Mouse (Mus musculus) cerebellum, adult 18-20 months (tissue): Measurements from ENCODE around the gene Fhdc1.

Experiments used
- DNase-seq, 2 experiments: peaks; one replicate each; pipeline ENCODE4 v3.0.0; 2021

Fhdc1 gene

DNA sequence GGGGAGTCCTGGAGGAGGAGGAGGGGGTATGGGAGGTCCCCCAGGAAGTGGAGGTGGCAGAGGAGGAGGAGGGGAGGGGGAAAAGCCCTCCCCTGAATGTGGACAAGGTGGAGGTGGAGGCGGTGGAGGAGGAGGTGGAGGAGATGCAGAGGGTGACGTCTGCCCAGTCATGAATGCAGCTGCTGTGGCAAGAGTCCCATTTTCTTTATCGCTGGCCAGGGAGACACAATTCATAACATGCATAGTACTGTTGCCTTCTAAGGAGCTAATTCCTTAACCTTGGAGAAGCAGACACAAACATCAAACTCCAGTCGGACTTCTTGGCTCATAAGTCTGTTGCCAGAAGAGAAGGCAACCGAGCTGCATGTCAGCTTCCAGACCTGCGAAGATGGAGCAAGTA lies 5.8 kb downstream of the Fhdc1 start:
- no peak for DNase-seq

DNA sequence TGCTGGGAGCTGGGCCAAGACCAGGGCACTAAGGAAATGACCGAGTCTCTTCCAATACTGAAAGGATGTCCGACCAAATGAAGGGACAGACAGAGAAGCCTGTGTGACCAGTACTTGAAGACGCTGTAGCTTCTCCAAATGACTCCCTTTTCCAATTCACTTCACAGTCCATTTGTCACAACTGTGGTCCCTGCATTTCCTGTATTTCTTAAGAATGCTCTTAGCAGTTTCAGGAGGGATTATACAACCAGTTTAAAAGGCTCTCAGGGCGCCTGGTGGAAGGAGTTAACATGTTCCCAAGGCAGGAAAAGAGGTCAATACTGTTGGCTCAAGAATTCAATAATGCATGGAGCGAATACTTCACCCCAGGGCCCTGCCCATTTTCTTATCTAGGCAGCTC lies 7.3 kb downstream of the Fhdc1 start:
- DNase-seq: no peak

DNA sequence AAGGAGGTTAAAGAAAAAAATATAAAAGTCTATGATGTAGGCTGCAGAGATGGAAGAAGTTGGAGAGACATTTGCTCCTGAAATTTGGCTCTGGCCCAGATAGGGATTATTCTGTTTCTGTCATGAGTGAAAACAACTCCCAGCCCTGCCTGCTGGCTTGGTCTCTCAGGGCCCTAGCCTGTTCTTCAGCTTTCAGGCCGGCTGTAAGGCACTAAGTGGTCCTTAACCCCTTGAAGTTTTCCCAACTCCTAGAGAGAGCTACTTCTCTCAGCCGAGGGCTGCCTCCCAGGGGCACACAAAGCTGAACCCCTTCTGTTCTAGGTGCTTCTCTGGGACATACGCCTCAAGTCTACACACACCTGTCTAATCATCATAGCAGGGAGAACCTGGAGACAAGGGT lies 7.7 kb downstream of the Fhdc1 start:
- DNase-seq: no peak

DNA sequence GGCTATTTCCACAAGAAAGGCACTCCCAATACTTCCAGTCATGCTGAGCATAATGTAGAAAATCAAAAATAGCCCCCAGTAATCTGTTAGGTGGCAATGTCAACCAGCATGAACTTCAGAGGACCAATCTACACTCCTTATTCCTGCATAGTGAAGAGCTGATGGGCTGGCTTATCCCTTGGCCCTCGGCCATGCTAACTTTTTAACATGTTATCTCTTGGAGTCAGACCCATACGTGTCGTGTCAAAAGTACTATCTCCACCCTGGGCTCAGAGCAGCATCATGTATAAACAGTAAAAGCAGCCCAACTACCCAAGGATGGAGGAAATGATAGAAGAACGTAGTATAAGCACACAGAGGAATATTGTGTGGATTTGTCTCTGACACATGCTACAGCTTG lies 9.1 kb downstream of the Fhdc1 start:
- DNase-seq: no peak

DNA sequence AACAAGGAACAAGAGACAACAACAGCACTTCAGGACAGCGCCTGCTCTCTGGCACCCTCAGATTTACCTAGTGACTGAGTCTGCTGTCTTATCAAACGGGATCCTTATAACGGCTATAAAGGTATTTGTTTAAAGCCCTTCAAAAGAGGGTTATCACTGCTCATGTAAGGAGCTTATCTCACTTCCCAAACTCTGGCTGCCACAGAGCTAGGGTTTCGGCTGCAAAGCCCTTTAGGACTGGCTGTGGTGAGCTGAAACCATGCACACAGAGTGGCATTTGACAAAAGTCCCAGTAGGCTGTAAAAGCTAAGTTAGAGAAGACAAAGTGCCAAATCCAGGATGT lies 12.1 kb downstream of the Fhdc1 start:
- DNase-seq: no peak

DNA sequence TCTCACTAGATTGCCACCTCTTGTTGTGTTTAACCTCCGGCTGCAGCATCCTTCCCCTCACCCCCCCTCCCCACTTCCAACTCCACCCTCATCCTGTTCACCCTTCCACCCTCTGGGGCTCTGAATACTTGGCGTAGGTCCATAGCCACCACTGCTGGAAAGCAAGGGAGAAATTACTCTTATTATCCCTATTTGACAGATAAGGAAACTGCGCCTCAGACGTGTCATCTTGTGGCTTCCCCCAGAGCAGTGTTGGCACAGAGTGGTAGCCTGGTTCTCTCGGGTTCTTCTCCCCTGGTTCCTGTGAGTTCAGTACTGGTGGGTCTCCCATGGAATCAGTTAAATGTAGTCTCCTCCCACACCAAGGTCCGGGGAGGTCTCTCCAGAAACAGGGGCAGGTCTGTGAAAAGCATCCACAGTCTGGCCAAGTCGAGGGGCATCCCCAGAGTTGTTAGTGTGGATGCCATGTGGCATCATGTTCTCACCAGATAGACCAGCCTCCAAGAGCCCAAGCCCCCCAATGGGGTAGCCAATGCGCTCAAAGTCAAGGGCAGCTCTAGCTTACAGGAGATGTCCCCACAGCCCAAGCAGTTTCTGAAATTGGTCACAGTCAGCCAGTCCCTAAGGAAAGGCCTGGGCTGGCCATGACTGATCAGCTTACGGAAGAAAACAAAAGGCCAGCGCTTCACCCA lies 12.7 kb downstream of the Fhdc1 start:
- DNase-seq: no peak

DNA sequence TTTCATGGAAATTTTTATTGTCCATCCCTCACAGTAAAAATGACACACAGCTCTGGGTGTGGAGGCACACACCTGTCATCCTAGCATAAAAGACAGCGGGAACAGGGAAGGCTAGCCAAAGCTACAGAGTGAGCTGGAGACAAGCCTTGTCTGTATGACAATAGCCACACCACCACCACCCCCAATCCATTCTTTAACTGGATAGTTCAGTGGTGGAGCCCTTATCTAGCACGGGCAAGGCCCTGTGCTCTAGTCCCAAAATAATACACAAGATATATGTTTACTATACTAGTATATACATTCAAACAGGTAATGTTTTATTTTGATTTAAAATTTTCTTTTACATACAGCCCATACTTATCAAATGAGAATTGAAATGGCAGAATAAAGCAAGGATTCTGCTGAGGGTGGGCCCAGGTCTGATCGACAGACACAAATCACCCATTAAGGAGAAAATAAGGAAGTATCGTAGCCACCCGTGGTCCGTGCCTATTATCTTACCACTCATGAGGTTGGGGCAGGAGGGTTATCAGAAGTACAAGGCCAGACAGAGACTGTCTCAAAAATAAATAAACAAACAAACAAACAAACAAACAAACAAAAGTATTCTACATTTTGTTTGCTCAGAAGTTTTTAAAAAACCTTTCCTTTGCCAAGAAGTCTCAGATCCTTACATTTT lies 14.3 kb downstream of the Fhdc1 start:
- no peak for DNase-seq

DNA sequence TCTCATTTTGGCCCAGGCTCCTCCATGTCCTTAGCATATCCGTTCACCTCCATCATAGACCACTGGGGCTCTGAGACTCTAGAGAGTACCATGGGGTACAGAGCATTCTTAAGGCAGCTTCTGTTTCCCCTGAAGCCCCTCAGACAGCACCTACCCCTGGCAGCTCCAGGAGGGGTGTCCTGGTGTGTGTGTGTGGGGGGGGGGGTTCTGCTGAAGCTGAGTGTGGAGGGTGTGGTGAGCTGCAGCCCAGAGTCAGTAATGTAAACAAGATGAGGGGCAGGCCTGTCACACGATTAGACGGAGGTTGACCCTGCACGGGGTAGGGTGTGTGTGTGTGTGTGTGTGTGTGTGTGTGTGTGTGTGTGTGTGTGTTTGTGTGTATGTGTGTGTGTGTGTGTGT lies 18.5 kb downstream of the Fhdc1 start:
- no peak for DNase-seq

DNA sequence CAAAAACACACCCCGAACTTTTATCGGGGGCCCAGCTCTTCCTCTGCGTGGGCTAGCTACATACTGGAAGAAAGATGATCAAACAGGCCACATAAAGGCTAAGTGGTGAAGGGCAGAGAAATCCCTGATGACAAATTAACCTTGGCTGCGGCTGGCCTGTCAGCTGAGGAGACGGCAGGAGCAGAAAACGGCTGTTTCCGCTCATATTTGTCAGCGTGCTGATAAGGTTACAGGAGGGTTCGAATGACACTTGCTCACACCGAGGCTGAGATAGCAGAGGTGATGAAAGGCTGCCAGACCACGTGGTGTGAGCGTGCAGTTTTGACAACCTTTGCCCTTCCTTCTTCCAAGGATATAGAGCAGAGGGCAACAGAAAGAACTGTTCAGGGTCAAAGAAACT lies 19.3 kb downstream of the Fhdc1 start:
- no peak for DNase-seq

DNA sequence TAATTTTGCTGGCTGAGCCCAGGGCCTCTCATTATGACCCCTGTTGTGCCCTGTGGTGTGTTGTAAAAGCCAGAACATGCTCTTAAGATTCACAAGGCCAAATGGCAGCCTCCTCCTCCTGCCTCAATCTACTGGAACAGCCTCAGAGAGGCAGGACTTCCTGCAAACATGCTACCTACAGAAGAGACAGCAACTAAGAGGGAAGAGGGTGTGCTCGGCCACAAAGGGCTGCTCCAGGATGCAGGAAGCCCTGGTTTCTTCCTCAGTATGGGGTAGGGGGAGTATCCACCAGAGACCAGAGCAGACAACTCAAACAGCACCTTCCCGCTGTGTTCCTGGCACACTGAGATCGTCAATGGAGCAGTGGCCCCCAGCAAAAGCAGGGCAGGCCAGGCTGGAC lies 19.7 kb downstream of the Fhdc1 start:
- DNase-seq: no peak

DNA sequence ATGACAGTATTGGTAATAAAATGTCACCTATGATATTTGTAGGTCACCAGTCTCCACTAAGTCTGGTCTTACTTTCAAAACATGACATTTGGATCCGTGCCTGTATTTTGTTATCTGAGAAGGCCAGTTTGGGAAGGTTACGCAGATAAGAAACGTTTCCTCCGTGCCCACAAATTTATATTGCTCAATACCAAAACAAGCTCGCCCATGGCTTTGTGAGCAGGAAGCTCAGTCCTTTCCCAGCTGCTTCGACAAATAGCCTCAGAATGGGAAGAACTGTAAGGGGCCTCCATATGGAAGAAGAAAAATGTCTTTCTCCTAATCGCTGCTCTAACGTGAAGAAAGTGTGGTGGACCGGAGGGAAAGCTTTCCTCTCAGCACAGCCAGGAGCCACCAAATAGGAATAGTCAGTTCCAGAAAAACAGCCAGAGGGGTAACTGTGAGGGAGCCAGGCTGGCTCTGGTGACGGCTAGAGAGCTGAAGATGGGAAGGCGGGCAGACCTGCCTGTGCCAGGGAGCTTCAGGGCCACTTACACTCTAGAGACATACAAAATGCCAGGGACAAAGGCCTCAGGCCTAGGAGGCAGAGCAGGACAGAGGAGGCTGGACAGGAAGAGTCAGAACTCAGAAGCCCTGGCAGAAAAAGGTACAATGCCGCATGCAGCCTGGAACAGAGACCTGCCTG lies 24.4 kb downstream of the Fhdc1 start:
- DNase-seq: no peak

DNA sequence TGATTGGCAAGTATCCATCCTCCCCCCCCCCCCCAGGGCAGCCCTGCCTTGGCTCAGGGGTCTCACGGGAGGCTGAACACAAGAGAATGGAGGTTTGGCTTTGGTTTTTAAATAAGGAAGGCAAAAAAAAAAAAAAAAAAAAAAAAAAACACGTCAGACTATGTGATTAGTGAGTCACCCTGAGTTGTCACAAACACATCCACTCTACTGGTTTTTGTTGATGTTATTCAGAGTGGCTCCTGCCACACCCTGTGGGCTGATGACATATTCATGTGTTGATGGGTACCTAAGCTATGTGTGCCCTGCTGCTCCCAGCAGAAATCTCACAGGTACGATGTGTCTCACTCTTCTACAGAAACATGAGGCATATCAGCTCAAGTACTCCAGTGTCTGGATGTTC lies 29.6 kb downstream of the Fhdc1 start:
- no peak for DNase-seq

DNA sequence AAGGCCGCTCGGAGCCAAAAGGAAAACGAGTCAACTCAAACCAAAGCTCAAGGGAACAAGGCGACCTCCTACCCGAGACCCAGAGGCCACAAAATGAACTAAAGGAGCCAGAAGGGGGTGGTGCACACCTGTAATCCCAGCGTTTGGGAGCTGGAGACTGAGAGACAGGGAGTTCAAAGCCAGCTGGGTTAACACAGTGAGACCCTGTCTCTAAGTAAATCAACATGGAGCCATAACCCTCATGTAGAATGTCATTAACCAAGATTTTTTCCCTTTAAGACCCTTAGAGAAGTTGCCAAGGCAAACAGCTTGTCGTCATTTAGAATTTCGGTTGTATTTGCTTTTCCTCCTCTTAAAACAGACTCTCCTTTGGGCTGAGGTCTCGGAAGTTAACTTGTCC lies 31.2 kb downstream of the Fhdc1 start:
- no peak for DNase-seq

DNA sequence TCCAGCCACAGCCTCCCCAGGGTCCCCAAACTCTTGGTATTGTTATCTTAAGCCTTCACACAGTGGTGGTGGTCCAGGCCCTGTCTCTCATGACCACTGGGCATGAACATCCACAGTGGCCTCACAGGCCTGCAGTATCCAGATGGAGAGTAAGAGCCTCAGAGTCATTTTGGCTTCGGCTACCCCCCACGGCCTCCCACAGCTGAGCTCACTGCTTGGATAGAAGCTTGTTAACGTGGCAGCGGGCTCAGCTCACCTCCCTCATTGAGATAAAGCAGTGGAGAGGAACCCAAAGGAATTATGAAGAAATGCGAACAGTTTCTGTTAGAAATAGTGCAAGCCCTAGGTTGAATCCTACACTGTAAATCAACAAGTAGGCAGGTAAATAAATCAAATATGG lies 32.4 kb downstream of the Fhdc1 start:
- no peak for DNase-seq

DNA sequence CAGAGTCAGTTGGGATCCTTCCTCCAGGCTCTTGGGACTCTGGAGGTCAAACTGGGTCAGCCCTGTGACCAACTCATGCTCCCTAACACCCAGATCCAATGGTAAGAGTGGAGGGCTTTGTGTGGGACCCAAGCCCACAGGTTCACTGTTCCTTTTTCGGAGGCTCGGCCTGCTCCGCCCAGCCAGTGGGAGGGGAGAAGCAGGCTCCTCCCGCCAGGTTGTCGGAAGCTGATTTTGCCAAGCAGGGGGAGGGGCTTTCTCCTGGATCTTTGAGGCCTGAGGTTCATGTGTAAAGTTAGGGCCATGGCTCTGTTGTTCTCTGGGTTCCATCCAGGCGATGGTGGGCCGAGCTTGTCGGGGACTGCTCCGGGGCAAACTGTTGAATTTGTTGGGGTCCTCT lies 34.4 kb downstream of the Fhdc1 start:
- DNase-seq: no peak

DNA sequence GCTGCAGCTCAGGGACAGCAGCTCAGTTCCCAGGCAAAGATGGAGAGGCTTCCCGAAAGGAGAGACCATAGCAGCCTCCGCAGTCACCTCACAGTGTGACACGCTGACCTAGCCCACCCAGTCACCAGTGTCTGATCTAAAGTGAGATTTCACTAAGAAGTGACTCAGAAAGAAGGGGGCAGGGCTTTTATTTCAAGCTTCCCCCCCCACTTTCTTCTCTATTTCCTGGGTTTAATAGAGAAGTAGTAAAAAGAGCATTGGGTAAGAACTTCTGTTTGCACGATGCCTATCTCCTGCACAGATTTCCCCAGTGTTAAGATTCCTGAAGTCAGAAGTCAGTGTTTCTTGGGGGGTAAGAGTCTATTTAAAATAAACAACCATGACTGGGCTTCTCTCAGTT lies 37.3 kb downstream of the Fhdc1 start:
- DNase-seq: no peak

DNA sequence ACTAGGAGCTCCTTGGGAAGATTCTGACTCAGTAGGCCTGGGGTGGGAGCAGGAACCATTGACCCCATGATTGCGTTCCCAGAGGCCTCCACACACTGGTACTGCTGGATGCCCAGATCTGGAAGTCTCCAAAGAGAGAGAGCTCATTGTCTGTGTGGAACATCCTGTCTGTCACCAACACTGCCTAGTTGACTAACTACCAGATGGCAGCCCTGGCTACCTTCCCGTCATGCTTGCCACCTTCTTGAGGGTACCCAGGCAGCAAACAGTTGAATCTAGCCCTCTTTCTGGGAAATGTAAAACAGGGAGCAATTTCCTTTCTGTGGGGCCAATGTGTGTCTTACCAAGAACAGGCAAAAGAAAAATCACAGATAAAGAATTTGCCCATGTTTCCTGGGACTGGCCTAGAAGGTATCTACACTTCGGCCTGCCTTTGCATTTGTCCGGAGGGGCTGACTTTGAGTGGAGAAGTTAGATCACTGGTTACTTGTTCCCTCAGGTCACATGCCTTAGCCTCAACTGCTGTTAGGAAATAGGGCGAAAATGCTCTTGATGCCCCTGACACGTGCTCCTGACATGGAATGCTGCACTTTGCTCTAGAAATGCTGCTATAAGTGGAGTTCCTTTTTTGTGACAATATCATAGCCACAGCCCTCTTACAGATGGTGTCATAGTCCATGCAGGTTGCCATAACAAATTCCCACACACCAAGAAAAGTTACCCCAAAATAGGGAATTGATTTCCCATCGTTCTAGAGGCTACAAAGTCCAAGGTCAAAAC lies 40.6 kb downstream of the Fhdc1 start:
- DNase-seq: no peak

DNA sequence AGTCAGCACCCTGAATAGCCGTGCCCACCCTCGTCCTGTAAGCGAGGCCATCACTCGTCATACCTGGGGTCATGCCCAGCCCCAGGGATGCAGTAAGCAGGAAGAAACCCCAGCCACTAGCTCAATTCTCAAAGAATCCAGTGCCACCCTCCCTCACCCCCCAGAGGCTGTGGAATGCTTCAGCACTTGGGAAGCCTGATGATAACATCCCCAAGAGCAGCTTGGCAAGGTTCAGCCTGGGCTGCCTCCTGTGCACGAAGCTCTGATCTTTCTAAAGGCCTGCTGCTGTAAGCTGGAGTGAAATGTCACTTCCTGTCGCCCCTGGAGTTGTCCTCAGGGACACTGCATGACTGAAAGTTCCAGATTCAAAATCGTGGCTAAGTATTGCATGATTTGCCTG lies 41.4 kb downstream of the Fhdc1 start:
- no peak for DNase-seq

DNA sequence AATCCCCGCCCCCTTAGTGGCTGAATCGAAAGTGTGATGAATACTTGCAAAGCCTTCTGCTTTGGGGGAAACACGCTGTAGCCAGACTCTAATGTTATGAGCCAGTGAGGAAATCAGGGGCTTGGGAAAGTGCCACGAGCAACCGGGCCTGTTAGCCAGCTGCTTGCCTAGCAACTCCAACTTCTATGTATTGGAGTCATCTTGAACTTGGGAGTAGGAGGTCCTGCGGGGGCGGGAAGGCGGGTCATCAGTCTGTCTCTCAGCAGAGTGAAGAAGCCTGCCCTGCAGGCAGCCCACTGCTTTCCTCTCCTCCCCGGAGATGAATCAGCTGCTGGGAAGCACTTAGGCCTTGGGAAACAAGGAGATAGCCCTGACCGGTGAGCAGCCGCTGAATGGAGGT lies 42.1 kb downstream of the Fhdc1 start:
- no peak for DNase-seq

DNA sequence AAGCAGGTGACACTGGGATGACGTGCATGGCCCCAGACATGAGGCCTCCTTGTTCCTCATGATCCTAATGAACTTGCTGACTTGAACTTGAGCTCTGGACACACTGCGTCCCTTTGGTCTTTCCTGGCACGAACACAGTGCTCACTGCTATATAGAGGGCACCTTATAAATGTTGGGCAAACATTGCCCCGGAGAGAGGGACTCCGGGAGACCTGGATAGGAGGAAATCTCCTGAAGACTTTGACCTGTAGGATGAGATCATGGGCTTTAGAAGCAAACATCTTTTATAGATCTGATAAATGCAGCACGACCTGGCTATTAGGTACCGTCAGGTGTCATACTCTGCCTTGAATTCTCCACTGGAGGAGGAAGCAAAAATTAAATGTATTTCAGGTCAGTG lies 43.3 kb downstream of the Fhdc1 start:
- no peak for DNase-seq

DNA sequence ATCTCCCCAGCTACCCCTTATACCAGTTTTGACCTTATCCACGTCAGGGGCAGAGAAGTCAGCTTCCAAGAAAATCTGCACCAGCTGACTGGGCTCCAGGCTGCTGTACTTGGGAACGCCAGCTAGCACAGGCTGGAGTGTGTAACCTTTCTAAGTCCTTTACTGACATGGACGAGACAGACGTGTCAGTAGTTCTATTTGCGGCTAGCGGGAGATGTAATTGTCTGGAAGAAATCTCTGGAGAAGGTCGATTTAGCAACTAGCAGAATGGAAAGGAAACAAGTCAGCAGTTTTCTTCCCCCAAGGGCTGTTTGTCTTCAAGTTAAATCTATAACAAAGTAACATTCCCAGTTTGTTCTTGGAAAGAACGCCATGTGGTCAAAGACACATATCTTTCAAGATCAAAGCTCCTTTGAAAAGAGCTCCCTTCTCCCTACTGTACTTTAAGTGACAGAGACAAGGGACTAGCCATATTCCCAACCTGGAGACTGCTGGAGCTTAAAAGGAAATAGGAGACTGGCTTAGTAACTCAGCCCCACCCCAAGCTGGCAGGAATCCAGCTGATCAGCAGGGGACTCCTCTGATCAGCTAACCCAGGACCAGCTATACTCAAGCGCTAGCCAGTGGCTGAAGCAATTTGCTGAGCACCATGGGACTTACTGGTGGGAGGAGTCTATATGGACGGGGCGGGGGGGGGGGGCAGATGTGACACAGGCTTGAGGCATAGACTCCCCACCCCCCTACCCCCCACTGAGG lies 44.8 kb downstream of the Fhdc1 start:
- no peak for DNase-seq

DNA sequence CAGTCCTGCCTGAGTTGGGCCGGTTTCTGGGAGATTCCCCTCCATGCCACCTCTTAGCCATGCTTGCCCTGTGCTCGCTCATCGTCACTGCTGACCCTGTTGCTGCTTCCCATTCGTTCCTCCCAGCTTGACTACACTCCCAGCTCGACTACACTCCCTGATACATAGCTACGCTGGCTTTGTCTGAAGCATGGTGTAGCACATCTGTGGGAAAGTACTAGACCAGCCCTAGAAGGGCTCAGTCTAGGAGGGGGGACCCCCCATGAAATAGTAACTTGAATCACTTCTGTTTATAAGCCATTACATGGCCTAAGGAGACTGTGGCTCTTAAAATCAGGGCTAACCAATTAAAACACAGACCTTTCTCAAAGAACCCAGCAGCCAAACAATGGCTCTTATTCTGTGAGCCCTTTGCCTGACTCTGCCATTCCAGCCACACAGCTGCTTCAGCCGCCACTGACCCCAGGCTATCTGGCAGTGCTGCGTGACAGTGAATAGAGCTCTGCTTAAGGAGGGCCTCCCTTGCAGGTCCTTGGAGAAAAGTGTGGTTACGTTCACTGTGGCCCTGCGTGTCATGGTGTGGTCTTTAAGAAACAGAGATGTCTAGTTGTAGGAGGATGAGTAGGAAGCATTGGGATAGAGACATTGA lies 47.3 kb downstream of the Fhdc1 start:
- DNase-seq: no peak

DNA sequence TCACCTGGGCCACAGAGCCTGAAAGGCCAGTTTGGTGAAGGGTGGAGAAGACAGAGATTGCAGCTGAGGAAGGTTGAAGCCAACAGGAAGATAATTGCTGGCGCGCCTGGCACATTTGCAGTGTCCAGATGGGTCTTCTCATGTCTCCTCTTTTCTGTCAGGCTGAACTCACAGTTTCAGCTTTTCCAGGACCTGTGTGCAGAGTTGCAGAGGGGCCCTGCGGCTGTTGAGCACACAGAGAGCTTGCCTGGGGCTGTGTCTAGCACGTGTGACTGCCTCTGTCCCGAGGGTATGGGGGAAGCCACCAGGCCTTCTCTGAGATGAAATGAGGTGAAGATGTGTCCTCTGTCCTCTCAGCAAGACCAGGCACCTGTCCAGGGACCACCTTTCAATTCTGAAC lies 49.0 kb downstream of the Fhdc1 start:
- no peak for DNase-seq
